Mouse (Mus musculus): ENCODE measurements around the gene Tmem131. TPM values are rescaled to one million over a fixed set of nuclear protein-coding genes. Genes with fewer than 3 reads are reported as not detected.

Tmem131 gene
- polyA plus RNA-seq, 1 experiment: 12.1 TPM

DNA sequence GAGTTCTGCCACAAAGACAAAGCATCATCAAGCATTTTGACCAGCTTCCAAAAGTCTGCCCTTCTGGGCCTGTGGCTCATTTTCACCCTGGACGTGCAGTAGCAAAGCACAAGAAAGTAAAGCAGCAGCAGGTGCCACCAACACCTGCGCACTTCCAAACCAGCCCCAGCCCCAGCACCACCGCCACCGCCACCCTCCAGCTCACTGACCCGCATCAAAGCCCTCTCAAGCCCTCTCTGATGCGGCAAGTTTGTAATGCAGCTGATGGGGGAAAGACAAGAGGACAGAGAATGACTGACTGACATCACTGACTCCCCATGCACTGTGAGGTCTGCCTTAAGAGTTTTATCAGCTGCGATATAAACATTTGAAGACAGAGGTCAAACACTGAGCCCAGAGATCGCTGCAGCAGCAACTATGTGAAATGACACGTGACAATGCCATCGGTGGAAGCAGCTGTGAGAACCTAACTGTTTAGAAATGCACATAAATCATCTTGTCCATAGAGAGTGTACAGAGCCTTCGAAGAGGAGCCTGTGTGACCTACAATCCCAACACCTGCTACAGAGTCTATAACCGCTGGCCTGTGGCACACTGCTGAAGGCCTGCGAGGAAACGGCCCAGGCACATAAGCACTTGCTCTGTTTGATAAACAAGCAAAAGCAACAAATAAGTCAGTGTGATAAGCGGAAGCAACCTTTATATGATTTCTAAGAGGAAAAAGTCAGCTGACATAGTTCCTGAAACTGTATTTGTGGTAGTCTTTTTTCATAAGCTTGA is 21.7 kb downstream of the Tmem131 start:
- H3K4me1 ChIP-seq: peaks cover 94% of the 10 kb centered on the region
- no peaks in the 10 kb centered on the region for H3K9me3 ChIP-seq
- H3K36me3 ChIP-seq (replicated peaks; ENCODE audit: low read length): no peaks in the 10 kb centered on the region
- no peak for TF ChIP-seq FLI1 (IDR thresholded peaks at IDR 0.05; ENCODE audit: low read length)
- TF ChIP-seq GATA1 (IDR thresholded peaks at IDR 0.05; ENCODE audit: borderline replicate concordance, low read length): no peak
- no peak overlapping the region for H3K4me3 ChIP-seq (replicated peaks)
- H3K27me3 ChIP-seq (replicated peaks): no peaks in the 10 kb centered on the region

DNA sequence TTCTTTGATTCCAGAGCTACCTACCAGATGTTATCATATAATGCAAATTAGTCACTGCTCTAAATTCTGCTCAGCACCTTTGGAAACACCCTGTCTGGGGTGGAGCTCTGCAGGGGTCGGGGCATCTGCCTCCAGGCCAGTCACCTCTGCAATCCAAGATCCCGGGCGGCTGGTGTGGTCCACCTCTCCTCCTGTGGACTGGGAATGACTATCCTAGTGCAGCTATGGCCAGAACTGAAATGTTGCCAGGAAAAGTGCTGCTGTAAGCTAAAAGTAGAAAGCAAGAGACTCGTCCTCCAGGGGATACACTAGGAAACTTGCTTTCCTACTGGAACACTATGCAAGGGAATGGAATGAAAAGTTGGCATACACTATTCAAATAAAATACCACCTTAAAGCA is 22.7 kb downstream of the Tmem131 start:
- Histone ChIP-seq H3K36me3 (replicated peaks; ENCODE audit: low read length) (no peaks in the 10 kb centered on the region), H3K4me3 (replicated peaks) (no peak overlapping the region), H3K9me3 (no peaks in the 10 kb centered on the region), H3K4me1 (peaks cover 90% of the 10 kb centered on the region), H3K27me3 (replicated peaks) (no peaks in the 10 kb centered on the region)
- TF ChIP-seq FLI1 (IDR thresholded peaks at IDR 0.05; ENCODE audit: low read length): no peak
- no peak for TF ChIP-seq GATA1 (IDR thresholded peaks at IDR 0.05; ENCODE audit: borderline replicate concordance, low read length)

DNA sequence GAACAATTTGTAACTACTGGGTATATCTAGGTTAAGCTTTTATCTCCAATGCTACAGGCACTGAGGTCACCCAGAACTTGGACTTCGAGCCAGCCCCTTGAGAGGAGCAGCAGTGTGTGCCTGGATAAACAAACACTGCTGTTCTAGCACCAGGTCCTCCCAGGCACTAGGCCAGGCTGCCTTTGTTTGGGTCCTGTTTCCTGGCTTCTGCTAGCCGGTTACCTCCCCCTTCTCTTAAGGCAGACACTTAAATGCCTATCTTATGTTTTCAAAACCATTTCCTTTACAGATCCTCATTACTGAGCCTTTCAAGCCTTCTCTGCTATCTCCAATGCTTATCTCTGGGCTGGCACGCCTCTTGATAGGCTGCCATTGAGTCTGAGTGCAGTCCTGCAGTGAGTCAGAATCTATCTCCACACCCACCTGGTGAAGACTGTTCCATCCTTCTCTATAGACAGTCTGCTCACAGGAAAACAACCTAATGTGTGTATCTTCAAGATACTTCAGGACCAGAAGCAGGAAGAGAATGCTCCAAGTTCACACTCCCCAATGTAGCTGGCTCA is 23.2 kb downstream of the Tmem131 start:
- H3K4me1 ChIP-seq: peaks cover 93% of the 10 kb centered on the region
- no peaks in the 10 kb centered on the region for H3K9me3 ChIP-seq
- no peaks in the 10 kb centered on the region for H3K27me3 ChIP-seq (replicated peaks)
- H3K4me3 ChIP-seq (replicated peaks): peak overlapping the region; percentile 20
- TF ChIP-seq GATA1 (IDR thresholded peaks at IDR 0.05; ENCODE audit: borderline replicate concordance, low read length): no peak; the same call in 2 of the 3 replicates
- TF ChIP-seq FLI1 (IDR thresholded peaks at IDR 0.05; ENCODE audit: low read length): no peak
- no peaks in the 10 kb centered on the region for H3K36me3 ChIP-seq (replicated peaks; ENCODE audit: low read length)

- no peak for TF ChIP-seq FLI1 (IDR thresholded peaks at IDR 0.05; ENCODE audit: low read length)
- TF ChIP-seq GATA1 (IDR thresholded peaks at IDR 0.05; ENCODE audit: borderline replicate concordance, low read length): peak; percentile 53; the same call in 1 of the 3 replicates
- no peaks in the 10 kb centered on the region for H3K36me3 ChIP-seq (replicated peaks; ENCODE audit: low read length)
- H3K4me1 ChIP-seq: peaks cover 95% of the 10 kb centered on the region
- peak overlapping the region; percentile 55 for H3K4me3 ChIP-seq (replicated peaks)
- no peaks in the 10 kb centered on the region for H3K27me3 ChIP-seq (replicated peaks)
- H3K9me3 ChIP-seq: no peaks in the 10 kb centered on the region
These were observed 23.7 kb downstream of the Tmem131 start for GRCm38 (mm10) chr1:36919728-36920127.

DNA sequence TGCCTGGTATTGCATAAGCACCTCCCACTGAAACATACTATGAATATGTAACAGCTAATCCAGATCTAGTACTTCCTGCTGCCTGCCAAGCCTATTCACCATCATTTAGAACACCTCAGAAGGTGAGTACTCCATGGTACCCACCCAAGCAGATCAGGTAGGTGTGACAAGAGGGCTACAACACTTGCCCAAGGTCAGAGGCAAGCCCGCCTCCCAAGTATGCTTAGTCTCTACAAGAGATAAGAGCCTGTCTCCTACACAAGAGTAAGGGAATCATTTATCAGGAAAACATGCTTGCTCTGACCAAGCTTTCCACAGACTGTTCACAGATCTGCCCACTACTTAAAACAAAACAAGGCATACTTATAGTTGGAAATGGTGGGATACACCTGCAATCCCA is 26.0 kb downstream of the Tmem131 start:
- Histone ChIP-seq H3K27me3 (replicated peaks) (no peaks in the 10 kb centered on the region), H3K36me3 (replicated peaks; ENCODE audit: low read length) (no peaks in the 10 kb centered on the region), H3K4me1 (peaks cover 86% of the 10 kb centered on the region), H3K9me3 (no peaks in the 10 kb centered on the region), H3K4me3 (replicated peaks) (no peak overlapping the region)
- TF ChIP-seq FLI1 (IDR thresholded peaks at IDR 0.05; ENCODE audit: low read length): no peak
- no peak for TF ChIP-seq GATA1 (IDR thresholded peaks at IDR 0.05; ENCODE audit: borderline replicate concordance, low read length)

GRCm38 (mm10) chr1:36915200-36915580 is 28.3 kb downstream of the Tmem131 start:
- H3K4me3 ChIP-seq (replicated peaks): no peak overlapping the region

GRCm38 (mm10) chr1:36914455-36915199 is 28.8 kb downstream of the Tmem131 start:
- TF ChIP-seq GATA1 (IDR thresholded peaks at IDR 0.05; ENCODE audit: borderline replicate concordance, low read length) (no peak), FLI1 (IDR thresholded peaks at IDR 0.05; ENCODE audit: low read length) (no peak)
- Histone ChIP-seq H3K4me3 (replicated peaks) (no peak overlapping the region), H3K27me3 (replicated peaks) (no peaks in the 10 kb centered on the region), H3K4me1 (peaks cover 71% of the 10 kb centered on the region), H3K9me3 (no peaks in the 10 kb centered on the region), H3K36me3 (replicated peaks; ENCODE audit: low read length) (no peaks in the 10 kb centered on the region)

More at GRCm38 (mm10) chr1:36915200-36915580, 28.3 kb downstream of the Tmem131 start:
- peaks cover 73% of the 10 kb centered on the region for H3K4me1 ChIP-seq
- H3K27me3 ChIP-seq (replicated peaks): no peaks in the 10 kb centered on the region
- no peak for TF ChIP-seq GATA1 (IDR thresholded peaks at IDR 0.05; ENCODE audit: borderline replicate concordance, low read length)
- TF ChIP-seq FLI1 (IDR thresholded peaks at IDR 0.05; ENCODE audit: low read length): no peak
- no peaks in the 10 kb centered on the region for H3K9me3 ChIP-seq
- no peaks in the 10 kb centered on the region for H3K36me3 ChIP-seq (replicated peaks; ENCODE audit: low read length)

GRCm38 (mm10) chr1:36913806-36914205 is 29.7 kb downstream of the Tmem131 start:
- Histone ChIP-seq H3K27me3 (replicated peaks) (no peaks in the 10 kb centered on the region), H3K36me3 (replicated peaks; ENCODE audit: low read length) (no peaks in the 10 kb centered on the region), H3K4me1 (peaks cover 63% of the 10 kb centered on the region), H3K4me3 (replicated peaks) (no peak overlapping the region), H3K9me3 (no peaks in the 10 kb centered on the region)
- no peak for TF ChIP-seq GATA1 (IDR thresholded peaks at IDR 0.05; ENCODE audit: borderline replicate concordance, low read length)
- TF ChIP-seq FLI1 (IDR thresholded peaks at IDR 0.05; ENCODE audit: low read length): no peak

GRCm38 (mm10) chr1:36912239-36912638 is 31.2 kb downstream of the Tmem131 start:
- H3K4me1 ChIP-seq: peaks cover 54% of the 10 kb centered on the region
- no peaks in the 10 kb centered on the region for H3K36me3 ChIP-seq (replicated peaks; ENCODE audit: low read length)

GRCm38 (mm10) chr1:36911603-36912002 is 31.9 kb downstream of the Tmem131 start:
- Histone ChIP-seq H3K4me3 (replicated peaks) (no peak overlapping the region), H3K36me3 (replicated peaks; ENCODE audit: low read length) (peaks cover 2% of the 10 kb centered on the region), H3K4me1 (peaks cover 47% of the 10 kb centered on the region), H3K27me3 (replicated peaks) (no peaks in the 10 kb centered on the region), H3K9me3 (no peaks in the 10 kb centered on the region)
- TF ChIP-seq GATA1 (IDR thresholded peaks at IDR 0.05; ENCODE audit: borderline replicate concordance, low read length): no peak
- TF ChIP-seq FLI1 (IDR thresholded peaks at IDR 0.05; ENCODE audit: low read length): no peak

More at GRCm38 (mm10) chr1:36912239-36912638, 31.2 kb downstream of the Tmem131 start:
- Histone ChIP-seq H3K27me3 (replicated peaks) (no peaks in the 10 kb centered on the region), H3K9me3 (no peaks in the 10 kb centered on the region), H3K4me3 (replicated peaks) (no peak overlapping the region)
- no peak for TF ChIP-seq FLI1 (IDR thresholded peaks at IDR 0.05; ENCODE audit: low read length)
- no peak for TF ChIP-seq GATA1 (IDR thresholded peaks at IDR 0.05; ENCODE audit: borderline replicate concordance, low read length)
